Mouse (Mus musculus) layer of hippocampus, adult 9-11 months (tissue): ENCODE results near the gene Nfkbie.
A peak's percentile ranks its signal among the peaks of the same experiment; 100 is the strongest.

ENCODE experiments used
- DNase-seq: peaks from one replicate; pipeline ENCODE4 v3.0.0; 2022

Nfkbie gene

DNA sequence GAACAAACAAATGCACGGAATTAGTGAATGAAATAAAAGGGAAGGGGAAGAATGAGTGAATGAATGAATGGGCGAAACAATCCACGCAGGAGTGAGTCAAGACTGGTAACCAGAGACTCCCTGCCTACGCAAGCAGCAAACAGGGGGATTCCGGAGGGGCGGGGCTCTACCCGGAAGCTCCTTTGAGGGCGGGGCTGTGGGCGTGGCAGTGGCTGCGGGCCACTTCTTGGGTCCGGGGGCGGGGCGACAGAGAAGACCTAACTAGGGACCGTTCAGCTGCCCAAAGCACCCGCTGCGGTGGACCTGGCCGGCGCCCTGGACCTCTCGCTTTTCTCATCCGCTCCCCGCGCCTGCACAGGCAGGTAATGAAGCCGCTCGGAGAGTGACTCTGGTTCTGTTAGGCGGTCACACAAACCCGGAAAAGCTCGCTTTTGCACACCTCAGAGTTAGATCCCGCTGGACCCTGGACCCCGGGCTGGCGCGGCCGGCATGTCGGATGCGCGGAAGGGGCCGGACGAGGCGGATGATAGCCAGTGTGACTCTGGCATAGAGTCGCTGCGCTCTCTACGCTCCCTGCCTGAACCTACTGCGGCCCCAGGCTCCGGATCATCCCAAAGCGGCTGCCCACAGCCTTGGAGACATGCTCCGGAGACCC lies at the start of gene Nfkbie:
Gene Nfkbie, plus strand, starts transcription at position 252 of the 655 bp plus-strand sequence.
- peak; percentile 92 for DNase-seq

DNA sequence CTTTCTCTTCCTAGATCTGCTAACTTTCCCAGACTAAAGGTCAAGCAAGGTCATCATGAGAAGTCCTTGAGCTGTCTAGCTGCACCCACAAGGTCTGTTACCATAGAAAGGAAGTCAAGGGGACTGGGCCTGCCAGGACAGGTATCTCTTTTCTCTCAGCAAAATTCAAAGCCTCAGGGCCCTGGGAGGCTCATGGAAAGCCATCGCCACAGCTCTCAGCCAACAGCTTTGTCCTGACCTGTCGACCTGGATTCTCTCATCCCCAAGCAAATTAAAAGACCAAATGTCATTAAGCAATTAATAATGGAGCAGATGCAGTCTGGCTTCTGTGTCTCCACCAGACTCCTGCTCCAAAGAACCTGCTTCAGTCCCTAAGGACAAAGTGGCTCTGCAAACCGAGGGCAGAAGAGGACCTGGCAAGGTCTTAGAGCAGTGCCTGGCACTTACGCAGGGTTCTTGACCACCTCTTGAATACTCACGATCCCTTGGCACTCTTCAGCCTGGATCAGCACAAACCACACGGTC lies 49.5 kb upstream of the Nfkbie start:
- no peak for DNase-seq

DNA sequence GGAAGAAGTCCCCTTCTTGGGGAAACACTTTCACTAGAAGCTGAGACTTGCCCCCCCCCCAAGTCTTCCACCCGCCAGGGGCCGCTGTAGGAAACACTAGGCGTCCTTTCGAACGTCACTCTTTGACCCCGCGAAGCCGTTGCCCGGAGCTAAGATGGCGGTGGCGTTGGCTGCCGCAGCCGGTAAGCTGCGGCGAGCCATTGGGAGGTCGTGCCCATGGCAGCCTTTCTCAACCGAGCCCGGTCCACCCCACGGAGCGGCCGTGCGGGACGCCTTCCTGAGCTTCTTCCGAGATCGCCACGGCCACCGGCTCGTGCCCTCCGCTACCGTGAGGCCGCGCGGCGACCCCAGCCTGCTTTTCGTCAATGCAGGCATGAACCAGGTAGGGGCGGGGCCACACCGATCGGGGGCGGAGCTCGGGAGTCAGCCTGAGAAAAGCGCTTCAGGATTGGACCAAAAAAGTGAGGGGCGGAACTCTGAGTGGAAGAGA lies 48.8 kb upstream of the Nfkbie start, which contains the start of gene Aars2:
Gene Aars2, plus strand, starts transcription at position 142 of the 490 bp plus-strand sequence.
- peak; percentile 91 for DNase-seq

- no peak for DNase-seq
These were observed 44.6 kb upstream of the Nfkbie start for GRCm38 (mm10) chr17:45510871-45511270.

DNA sequence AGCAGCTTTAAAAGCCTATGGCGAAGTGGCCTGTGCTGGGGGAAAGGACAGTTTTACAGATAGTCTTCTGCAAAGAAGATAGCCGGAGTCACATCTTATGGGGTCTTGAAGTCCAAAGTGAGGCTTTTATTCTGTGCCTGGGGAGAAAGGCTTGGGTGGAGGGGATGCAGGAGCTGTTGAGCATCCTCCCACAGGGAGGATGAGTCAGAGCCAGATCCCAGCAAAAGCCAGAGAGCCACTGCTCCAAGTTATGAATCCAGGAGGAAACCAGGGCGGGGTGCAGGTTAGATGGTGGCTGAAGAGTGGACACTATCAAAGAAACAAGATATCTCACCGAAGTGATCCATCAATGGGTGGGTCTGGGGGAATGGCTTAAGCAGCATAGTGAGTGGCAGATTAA lies 43.7 kb upstream of the Nfkbie start:
- no peak for DNase-seq

DNA sequence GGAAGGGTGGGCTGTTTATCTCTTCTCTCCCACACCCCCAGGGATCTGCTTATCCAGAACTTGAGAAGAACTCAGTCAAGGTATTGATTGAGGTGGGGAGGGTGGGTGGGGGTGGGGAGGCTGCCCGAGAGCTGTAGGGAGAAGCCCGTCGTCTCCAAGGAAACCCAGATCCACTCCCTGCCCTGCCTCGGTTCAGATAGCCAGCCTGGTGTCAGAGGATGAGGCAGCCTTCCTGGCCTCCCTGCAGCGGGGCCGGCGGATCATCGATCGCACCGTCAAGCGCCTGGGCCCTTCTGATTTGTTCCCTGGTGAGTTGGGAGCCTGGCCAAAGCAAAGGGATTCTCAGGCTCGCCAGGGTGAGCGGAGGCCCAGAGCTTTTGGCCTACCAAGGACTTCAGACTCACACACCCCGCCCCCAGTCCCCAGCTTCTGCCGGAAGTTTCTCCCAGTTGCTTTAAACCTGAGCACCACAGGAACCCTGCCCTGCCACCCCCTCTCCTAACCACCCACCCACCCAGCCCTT lies 40.2 kb upstream of the Nfkbie start:
- no peak for DNase-seq

DNA sequence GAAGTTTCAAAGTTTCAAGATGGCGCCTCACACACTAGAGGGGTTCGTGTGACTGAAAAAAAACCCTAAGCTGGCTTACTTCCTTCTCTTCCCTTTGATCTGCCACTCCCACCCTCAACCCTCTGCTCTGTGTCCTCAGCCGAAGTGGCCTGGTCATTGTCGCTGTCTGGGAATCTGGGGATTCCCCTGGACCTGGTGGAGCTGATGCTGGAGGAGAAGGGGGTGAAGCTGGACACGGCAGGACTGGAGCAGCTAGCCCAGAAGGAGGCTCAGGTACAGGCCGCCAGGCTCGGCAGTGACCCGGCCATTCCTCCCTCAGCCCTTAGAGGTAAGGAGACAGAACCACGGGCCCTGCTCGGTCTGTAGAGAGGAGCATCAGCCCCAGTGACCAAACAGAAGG lies 39.7 kb upstream of the Nfkbie start:
- DNase-seq = no peak

DNA sequence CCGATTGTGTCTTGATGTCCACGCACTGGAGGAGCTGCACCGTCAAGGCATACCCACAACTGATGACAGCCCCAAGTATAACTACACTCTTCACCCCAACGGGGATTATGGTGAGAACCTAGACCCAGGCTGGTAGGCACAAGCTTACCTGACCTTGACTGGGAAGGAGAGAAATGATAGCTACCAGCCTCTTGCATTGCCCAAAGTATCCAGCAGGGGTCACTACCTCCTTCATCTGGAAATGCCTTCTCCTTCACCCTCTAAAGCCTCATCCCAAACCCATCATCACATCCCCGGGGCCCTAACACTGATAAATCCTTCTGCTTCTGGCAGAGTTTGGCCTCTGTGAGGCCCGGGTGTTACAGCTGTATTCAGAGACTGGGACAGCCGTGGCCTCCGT lies 39.0 kb upstream of the Nfkbie start:
- DNase-seq = peak; percentile 56

DNA sequence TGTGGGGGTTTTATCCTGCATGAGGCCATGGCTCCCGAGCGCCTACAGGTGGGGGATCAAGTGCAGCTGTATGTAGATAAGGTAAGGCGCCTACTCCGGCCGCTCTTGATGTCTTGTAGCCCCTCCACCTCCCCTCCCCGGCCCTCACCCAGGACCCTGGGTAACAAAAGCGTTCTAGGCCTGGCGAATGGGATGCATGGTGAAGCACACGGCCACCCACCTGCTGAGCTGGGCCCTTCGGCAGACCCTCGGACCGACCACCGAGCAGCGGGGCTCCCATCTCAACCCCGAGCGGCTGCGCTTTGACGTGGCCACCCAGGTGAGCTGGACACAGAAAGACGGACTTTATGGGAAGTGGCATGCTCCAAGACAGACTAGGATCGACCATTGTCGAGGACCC lies 38.4 kb upstream of the Nfkbie start:
- no peak for DNase-seq

DNA sequence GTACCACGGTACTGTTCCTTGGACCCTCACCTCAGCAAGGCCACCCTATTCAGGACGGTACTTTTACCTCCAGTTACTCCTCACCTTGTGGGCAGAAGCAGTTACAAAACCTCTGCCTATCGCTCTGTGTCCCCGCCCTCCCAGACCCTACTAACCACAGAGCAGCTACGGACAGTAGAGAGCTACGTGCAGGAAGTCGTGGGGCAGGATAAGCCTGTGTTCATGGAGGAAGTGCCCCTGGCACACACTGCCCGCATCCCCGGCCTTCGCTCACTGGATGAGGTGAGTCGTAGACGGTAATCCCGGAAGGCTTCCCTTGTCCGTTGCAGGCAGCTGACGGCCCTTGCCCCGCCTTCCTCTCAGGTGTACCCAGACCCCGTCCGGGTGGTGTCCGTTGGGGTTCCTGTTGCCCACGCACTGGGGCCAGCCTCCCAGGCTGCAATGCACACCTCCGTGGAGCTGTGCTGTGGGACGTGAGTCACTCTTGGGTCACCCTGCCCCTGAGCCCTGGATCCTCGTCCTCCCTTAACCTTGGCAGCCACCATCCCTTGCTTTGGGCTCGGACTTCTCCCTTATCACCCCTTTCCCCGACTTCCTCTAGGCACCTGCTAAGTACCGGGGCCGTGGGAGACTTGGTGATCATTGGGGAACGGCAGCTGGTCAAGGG lies 37.8 kb upstream of the Nfkbie start:
- DNase-seq = no peak

DNA sequence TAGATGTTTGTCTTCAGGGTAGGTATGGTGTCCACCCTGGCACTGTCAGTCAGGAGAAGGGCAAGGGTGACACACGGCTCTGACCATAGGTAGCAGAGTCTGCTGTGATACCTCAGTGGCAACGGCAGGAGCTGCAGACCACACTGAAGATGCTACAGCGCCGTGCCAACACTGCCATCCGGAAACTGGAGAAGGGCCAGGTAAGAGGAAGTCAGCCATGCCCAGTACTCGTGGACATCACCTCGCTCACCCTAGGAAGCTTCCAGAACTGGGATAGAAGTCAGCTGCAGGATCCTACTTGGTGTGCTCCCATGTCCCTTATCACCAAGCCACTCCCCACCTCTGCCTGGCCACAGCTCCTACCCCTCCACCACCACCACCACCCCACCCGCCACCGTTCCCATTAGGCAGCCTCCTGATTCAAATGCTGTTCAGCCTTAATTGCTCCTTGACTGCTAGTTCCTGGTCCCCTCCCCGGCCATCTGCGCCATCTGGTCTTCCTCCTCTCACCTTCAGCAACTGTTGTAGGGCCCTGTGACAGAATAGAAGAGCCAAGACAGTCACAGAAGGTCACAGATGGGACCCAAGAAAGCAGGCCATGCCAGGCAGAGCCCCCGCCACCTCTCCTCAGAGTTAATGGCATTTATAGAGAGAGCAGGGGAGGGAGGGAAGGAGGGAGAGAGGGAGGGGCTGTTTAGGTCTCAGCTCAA lies 36.6 kb upstream of the Nfkbie start:
- DNase-seq = no peak

DNA sequence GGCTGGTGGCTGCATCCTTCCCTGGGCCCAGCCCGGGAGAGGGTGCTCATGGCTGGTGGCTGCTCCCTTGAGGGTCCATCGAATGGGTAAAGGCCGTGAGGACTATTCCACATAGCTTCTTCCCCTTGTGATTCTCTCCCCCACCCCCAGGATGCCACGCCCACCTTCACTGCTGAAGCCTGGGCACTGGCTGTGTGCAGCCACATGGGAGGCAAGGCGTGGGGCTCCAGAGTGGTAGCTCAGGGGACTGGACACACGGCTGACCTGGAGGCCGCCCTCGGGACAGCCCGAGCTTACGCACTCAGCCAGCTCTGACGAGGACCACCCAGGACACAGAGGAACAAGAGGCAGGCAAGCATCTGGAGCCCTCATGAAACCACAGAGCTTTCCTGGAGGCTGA lies 35.4 kb upstream of the Nfkbie start:
- no peak for DNase-seq

DNA sequence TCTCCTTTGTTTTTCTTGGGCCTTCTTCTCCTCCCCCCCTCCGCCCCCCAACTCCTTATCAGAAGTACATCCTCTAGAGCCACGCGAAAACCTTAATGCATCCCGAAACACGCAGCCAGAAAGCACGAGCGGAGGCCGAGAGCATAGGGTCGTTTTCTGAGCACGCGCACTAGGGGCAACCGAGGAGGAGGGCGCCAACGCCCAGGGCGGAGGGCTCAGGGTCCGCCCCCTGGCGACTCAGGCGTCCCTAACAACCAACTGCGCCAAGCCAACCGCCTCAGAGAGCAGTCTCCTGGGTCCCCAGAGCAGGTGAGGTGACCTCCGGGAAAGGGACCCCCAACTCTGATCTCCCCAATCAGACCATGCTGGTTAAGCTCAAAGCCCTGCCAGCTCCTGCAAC lies 32.2 kb upstream of the Nfkbie start, which contains the start of gene Tcte1:
Gene Tcte1, plus strand, starts transcription at position 172 of the 400 bp plus-strand sequence.
- no peak for DNase-seq

GRCm38 (mm10) chr17:45524961-45525360 lies 30.5 kb upstream of the Nfkbie start:
- no peak for DNase-seq

- no peak for DNase-seq
These were observed 28.9 kb upstream of the Nfkbie start for GRCm38 (mm10) chr17:45526571-45526970.

DNA sequence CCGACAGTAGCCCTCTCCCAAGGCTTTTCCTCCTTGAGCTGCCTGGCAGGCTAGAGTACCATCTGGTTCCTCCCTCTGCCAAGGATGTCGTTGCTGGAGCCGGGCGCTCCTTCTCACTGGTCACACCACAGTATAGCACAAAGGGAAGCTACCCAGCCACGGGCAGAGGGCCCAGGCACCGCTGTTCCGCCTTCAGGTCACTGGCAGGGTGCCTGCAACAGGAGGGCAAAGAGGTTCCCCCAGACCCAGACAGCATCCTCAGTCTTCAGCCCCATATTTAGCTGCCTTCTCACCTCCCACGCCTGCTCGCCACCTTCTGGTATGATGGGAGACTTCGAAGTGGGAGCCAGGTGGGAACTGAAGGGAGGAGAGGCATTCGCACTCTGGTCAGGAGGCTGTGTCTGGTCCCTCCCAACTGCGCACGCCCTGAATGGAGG lies 25.1 kb upstream of the Nfkbie start:
- peak; percentile 72 for DNase-seq

GRCm38 (mm10) chr17:45532896-45533295 lies 22.6 kb upstream of the Nfkbie start:
- DNase-seq = no peak

- DNase-seq = no peak
These were observed 19.2 kb upstream of the Nfkbie start for GRCm38 (mm10) chr17:45536264-45536663.

DNA sequence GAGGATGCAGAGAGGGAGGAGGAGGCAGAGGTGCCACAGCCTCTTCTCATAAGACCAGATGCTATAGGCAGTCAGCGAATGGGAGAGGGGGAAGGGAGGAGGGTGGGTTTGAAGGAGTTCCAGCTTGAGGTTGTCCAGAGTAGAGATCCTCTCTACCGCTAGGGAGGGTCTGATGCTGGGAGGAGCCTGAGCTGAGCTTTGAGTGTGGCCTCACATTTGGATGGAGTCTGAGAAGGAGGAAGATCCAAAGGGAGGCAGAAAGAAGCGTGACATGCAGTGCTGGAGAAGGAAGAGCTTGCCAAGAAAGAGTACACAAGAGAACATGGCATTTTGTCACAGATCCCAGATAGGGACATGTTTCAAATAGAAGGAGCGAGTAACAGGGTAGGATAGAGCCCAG lies 17.1 kb upstream of the Nfkbie start:
- no peak for DNase-seq

GRCm38 (mm10) chr17:45539664-45540063 lies 15.8 kb upstream of the Nfkbie start:
- DNase-seq = no peak

DNA sequence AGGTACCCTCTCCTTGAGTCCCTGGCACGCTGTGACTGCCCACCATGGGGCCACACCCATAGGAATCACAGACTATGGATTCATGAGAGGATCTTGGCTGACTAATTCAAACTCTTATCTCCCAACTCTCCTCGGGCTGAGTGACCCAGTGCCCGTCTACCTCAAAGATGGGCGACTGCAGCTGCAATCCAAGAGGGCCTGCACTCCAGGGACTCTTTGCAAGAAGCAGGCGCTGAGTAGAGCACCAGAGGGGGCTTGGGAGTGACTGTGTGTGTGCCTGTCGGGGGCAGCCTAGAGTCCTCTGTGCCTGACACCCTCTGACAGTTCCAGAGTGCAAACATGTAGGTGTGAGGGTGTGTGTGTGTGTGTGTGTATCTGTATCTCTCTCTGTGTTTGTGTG lies 13.4 kb upstream of the Nfkbie start:
- DNase-seq = no peak

DNA sequence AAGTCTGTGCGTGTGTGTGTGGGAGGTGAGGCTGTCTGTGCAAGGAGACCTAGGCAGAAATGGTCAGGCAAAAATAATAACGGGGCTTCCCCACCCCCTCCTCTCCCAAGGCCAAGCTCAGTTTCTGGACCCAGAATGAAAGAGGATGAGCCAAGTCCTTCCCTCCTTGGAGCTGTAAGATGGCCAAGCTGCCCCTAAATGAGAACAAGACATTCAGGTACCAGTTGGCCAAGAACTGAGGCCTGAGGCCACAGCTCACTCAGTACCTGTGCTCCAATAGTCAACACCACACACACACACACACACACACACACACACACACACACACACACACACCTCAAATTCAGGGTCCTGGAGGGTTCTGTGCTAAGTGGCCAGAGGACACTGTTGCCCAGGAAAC lies 12.8 kb upstream of the Nfkbie start:
- DNase-seq = no peak

- no peak for DNase-seq
These were observed 12.4 kb upstream of the Nfkbie start for GRCm38 (mm10) chr17:45543115-45543514.
